Mouse (Mus musculus): Measurements from ENCODE around the gene Zfp618. TPM values are rescaled to one million over a fixed set of nuclear protein-coding genes. Genes with fewer than 3 reads are reported as not detected.

Zfp618 gene
- polyA plus RNA-seq, 1 experiment from 2014 or later: 6.7 TPM

GRCm38 (mm10) chr4:63035991-63036390, 70.6 kb downstream of the Zfp618 start:
- no peak overlapping the region for H3K4me2 ChIP-seq (replicated peaks; ENCODE audit: low read depth)
- no peaks in the 10 kb centered on the region for H3K27me3 ChIP-seq (ENCODE audit: control insufficient read depth, insufficient read depth, low read length)
- no peak overlapping the region for H3K27ac ChIP-seq (replicated peaks)
- no peak for ATAC-seq (ENCODE audit: low FRiP score, low TSS enrichment)
- TF ChIP-seq EP300 (optimal IDR thresholded peaks at IDR 0.05): no peak
- TF ChIP-seq CTCF (IDR thresholded peaks at IDR 0.05; ENCODE audit: low read depth): no peak
- 79% methylated on average over 7 of the region's 7 CpGs for WGBS
- no peak overlapping the region for H3K4me3 ChIP-seq (ENCODE audit: low read depth, low read length)
- H3K36me3 ChIP-seq (ENCODE audit: control insufficient read depth, insufficient read depth, low read length): no peaks in the 10 kb centered on the region
- H3K9me3 ChIP-seq (ENCODE audit: control insufficient read depth, low read length): no peaks in the 10 kb centered on the region
- no peak overlapping the region for H3K9ac ChIP-seq (ENCODE audit: low read length)
- DNase-seq (ENCODE audit: low spot score): no peak
- H3K4me1 ChIP-seq (replicated peaks; ENCODE audit: control insufficient read depth, insufficient read depth): no peaks in the 10 kb centered on the region

GRCm38 (mm10) chr4:63036790-63037189, 71.4 kb downstream of the Zfp618 start:
- H3K27me3 ChIP-seq (ENCODE audit: control insufficient read depth, insufficient read depth, low read length): no peaks in the 10 kb centered on the region
- ATAC-seq (ENCODE audit: low FRiP score, low TSS enrichment) (no peak), DNase-seq (ENCODE audit: low spot score) (no peak)
- H3K9me3 ChIP-seq (ENCODE audit: control insufficient read depth, low read length): no peaks in the 10 kb centered on the region
- no peak overlapping the region for H3K27ac ChIP-seq (replicated peaks)
- H3K4me2 ChIP-seq (replicated peaks; ENCODE audit: low read depth): no peak overlapping the region
- no peak overlapping the region for H3K9ac ChIP-seq (ENCODE audit: low read length)
- no peak for TF ChIP-seq CTCF (IDR thresholded peaks at IDR 0.05; ENCODE audit: low read depth)
- no peak for TF ChIP-seq EP300 (optimal IDR thresholded peaks at IDR 0.05)
- H3K36me3 ChIP-seq (ENCODE audit: control insufficient read depth, insufficient read depth, low read length): no peaks in the 10 kb centered on the region
- no peak overlapping the region for H3K4me3 ChIP-seq (ENCODE audit: low read depth, low read length)
- WGBS: 94% methylated on average over 5 of the region's 5 CpGs
- no peaks in the 10 kb centered on the region for H3K4me1 ChIP-seq (replicated peaks; ENCODE audit: control insufficient read depth, insufficient read depth)

- Histone ChIP-seq H3K9ac (ENCODE audit: low read length) (no peak overlapping the region), H3K4me3 (ENCODE audit: low read depth, low read length) (no peak overlapping the region), H3K9me3 (ENCODE audit: control insufficient read depth, low read length) (no peaks in the 10 kb centered on the region)
Measured at GRCm38 (mm10) chr4:63037555-63037954, 72.2 kb downstream of the Zfp618 start.

GRCm38 (mm10) chr4:63038265-63038664, 72.9 kb downstream of the Zfp618 start:
- peak; percentile 76 for ATAC-seq (ENCODE audit: low FRiP score, low TSS enrichment)
- H3K27ac ChIP-seq (replicated peaks): peak overlapping the region; percentile 72
- 64% methylated on average over 2 of the region's 2 CpGs for whole genome bisulfite sequencing

More at GRCm38 (mm10) chr4:63037555-63037954, 72.2 kb downstream of the Zfp618 start:
- no peak overlapping the region for H3K4me2 ChIP-seq (replicated peaks; ENCODE audit: low read depth)
- peak overlapping the region; percentile 72 for H3K27ac ChIP-seq (replicated peaks)
- WGBS: 39% methylated on average over 4 of the region's 4 CpGs
- H3K4me1 ChIP-seq (replicated peaks; ENCODE audit: control insufficient read depth, insufficient read depth): no peaks in the 10 kb centered on the region
- DNase-seq (ENCODE audit: low spot score) (peak; percentile 53), ATAC-seq (ENCODE audit: low FRiP score, low TSS enrichment) (peak; percentile 61)
- H3K36me3 ChIP-seq (ENCODE audit: control insufficient read depth, insufficient read depth, low read length): no peaks in the 10 kb centered on the region
- no peak for TF ChIP-seq EP300 (optimal IDR thresholded peaks at IDR 0.05)
- TF ChIP-seq CTCF (IDR thresholded peaks at IDR 0.05; ENCODE audit: low read depth): no peak
- H3K27me3 ChIP-seq (ENCODE audit: control insufficient read depth, insufficient read depth, low read length): no peaks in the 10 kb centered on the region

GRCm38 (mm10) chr4:63038937-63039336, 73.6 kb downstream of the Zfp618 start:
- TF ChIP-seq EP300 (optimal IDR thresholded peaks at IDR 0.05): no peak
- TF ChIP-seq CTCF (IDR thresholded peaks at IDR 0.05; ENCODE audit: low read depth): no peak
- ATAC-seq (ENCODE audit: low FRiP score, low TSS enrichment): 0 out of 2 replicates have a peak, but pooled peaks have one; percentile 8

More at GRCm38 (mm10) chr4:63038265-63038664, 72.9 kb downstream of the Zfp618 start:
- Histone ChIP-seq H3K9ac (ENCODE audit: low read length) (no peak overlapping the region), H3K36me3 (ENCODE audit: control insufficient read depth, insufficient read depth, low read length) (no peaks in the 10 kb centered on the region), H3K4me3 (ENCODE audit: low read depth, low read length) (no peak overlapping the region), H3K4me2 (replicated peaks; ENCODE audit: low read depth) (no peak overlapping the region), H3K27me3 (ENCODE audit: control insufficient read depth, insufficient read depth, low read length) (no peaks in the 10 kb centered on the region), H3K4me1 (replicated peaks; ENCODE audit: control insufficient read depth, insufficient read depth) (no peaks in the 10 kb centered on the region), H3K9me3 (ENCODE audit: control insufficient read depth, low read length) (no peaks in the 10 kb centered on the region)
- peak; percentile 43 for DNase-seq (ENCODE audit: low spot score)
- no peak for TF ChIP-seq EP300 (optimal IDR thresholded peaks at IDR 0.05)
- no peak for TF ChIP-seq CTCF (IDR thresholded peaks at IDR 0.05; ENCODE audit: low read depth)

GRCm38 (mm10) chr4:63048606-63049005, 83.2 kb downstream of the Zfp618 start:
- Histone ChIP-seq H3K36me3 (ENCODE audit: control insufficient read depth, insufficient read depth, low read length) (no peaks in the 10 kb centered on the region), H3K4me3 (ENCODE audit: low read depth, low read length) (no peak overlapping the region), H3K4me1 (replicated peaks; ENCODE audit: control insufficient read depth, insufficient read depth) (no peaks in the 10 kb centered on the region; the same call in 1 of the 2 replicates), H3K27ac (replicated peaks) (no peak overlapping the region), H3K9ac (ENCODE audit: low read length) (no peak overlapping the region), H3K9me3 (ENCODE audit: control insufficient read depth, low read length) (no peaks in the 10 kb centered on the region), H3K27me3 (ENCODE audit: control insufficient read depth, insufficient read depth, low read length) (no peaks in the 10 kb centered on the region), H3K4me2 (replicated peaks; ENCODE audit: low read depth) (no peak overlapping the region)
- DNase-seq (ENCODE audit: low spot score): no peak
- 73% methylated on average over 3 of the region's 3 CpGs for WGBS
- TF ChIP-seq CTCF (IDR thresholded peaks at IDR 0.05; ENCODE audit: low read depth) (no peak), EP300 (optimal IDR thresholded peaks at IDR 0.05) (no peak)
- no peak for ATAC-seq (ENCODE audit: low FRiP score, low TSS enrichment)

More at GRCm38 (mm10) chr4:63038937-63039336, 73.6 kb downstream of the Zfp618 start:
- Histone ChIP-seq H3K9me3 (ENCODE audit: control insufficient read depth, low read length) (no peaks in the 10 kb centered on the region), H3K4me2 (replicated peaks; ENCODE audit: low read depth) (no peak overlapping the region), H3K36me3 (ENCODE audit: control insufficient read depth, insufficient read depth, low read length) (no peaks in the 10 kb centered on the region), H3K4me3 (ENCODE audit: low read depth, low read length) (no peak overlapping the region), H3K27ac (replicated peaks) (peak overlapping the region; percentile 72; the same call in 1 of the 2 replicates), H3K4me1 (replicated peaks; ENCODE audit: control insufficient read depth, insufficient read depth) (no peaks in the 10 kb centered on the region), H3K27me3 (ENCODE audit: control insufficient read depth, insufficient read depth, low read length) (no peaks in the 10 kb centered on the region), H3K9ac (ENCODE audit: low read length) (no peak overlapping the region)
- 85% methylated on average over 10 of the region's 10 CpGs for WGBS
- no peak for DNase-seq (ENCODE audit: low spot score)
